Mouse (Mus musculus) hindbrain, embryonic 13.5 days (tissue): ENCODE data around the gene Cbx4. TPM values are rescaled to one million over a fixed set of nuclear protein-coding genes. Genes with fewer than 3 reads are reported as not detected.

Experiments
- ATAC-seq: fragments of 200-750 bp; cut with Nextera tagmentation; 2 replicates; pipeline ENCODE4 v1.8.0; 2017; ENCODE audit warnings: moderate TSS enrichment; ENCODE audit not compliant: low FRiP score
- H3K27ac ChIP-seq: fragments of 300-500 bp; sonication (generic); 2 replicates; pipeline ENCODE4 v1.5.1; 2015; ENCODE audit warnings: inconsistent platforms, mild to moderate bottlenecking, moderate library complexity
- H3K27me3 ChIP-seq: fragments of 300-500 bp; sonication (generic); 2 replicates; pipeline ENCODE4 v1.6.1; 2015; ENCODE audit warnings: mild to moderate bottlenecking, inconsistent platforms
- H3K36me3 ChIP-seq: fragments of 300-500 bp; sonication (generic); 2 replicates; pipeline ENCODE4 v1.6.1; 2015; ENCODE audit warnings: mild to moderate bottlenecking, inconsistent platforms
- H3K4me1 ChIP-seq: fragments of 300-500 bp; sonication (generic); replicated peaks from 2 replicates; pipeline ENCODE4 v1.6.1; 2015; ENCODE audit warnings: inconsistent platforms
- H3K4me2 ChIP-seq: fragments of 300-500 bp; sonication (generic); 2 replicates; pipeline ENCODE4 v1.6.1; 2015; ENCODE audit warnings: inconsistent platforms, mild to moderate bottlenecking, moderate library complexity
- H3K4me3 ChIP-seq: fragments of 300-500 bp; sonication (generic); 2 replicates; pipeline ENCODE4 v1.5.1; 2015; ENCODE audit warnings: mild to moderate bottlenecking, inconsistent platforms
- H3K9ac ChIP-seq: fragments of 300-500 bp; sonication (generic); 2 replicates; pipeline ENCODE4 v1.6.1; 2015; ENCODE audit warnings: mild to moderate bottlenecking, inconsistent platforms
- H3K9me3 ChIP-seq: fragments of 300-500 bp; sonication (generic); 2 replicates; pipeline ENCODE4 v1.6.1; 2016; ENCODE audit warnings: inconsistent platforms
- WGBS: fragments of 180-500 bp; shearing (Covaris S2); methylation state at CpG from one replicate; pipeline ENCODE4 v1.1.7; 2015; 5-methylcytosine and 5-hydroxymethylcytosine counted together
- polyA plus RNA-seq: library from polyadenylated mRNA; unstranded; fragments of >200 nt; fragmentation: Nextera tagmentation; extraction: Ambion mirVana; gene quantifications from 2 replicates; pipeline ENCODE4 v1.2.1, GENCODE M21; 2015

Cbx4 gene
- polyA plus RNA-seq, 1 experiment from 2014 or later, result 14.1 TPM

- ATAC-seq, result no peak
- H3K9ac ChIP-seq, result no peak overlapping the region
- no peaks in the 10 kb centered on the region for H3K36me3 ChIP-seq
- H3K4me1 ChIP-seq, result peaks cover 59% of the 10 kb centered on the region
- peaks cover 86% of the 10 kb centered on the region for H3K27me3 ChIP-seq
- 0% methylated on average over 2 of the region's 2 CpGs for WGBS
- no peaks in the 10 kb centered on the region for H3K9me3 ChIP-seq
- no peak overlapping the region; the same call in 1 of the 2 replicates for H3K4me3 ChIP-seq
- H3K27ac ChIP-seq, result no peak overlapping the region
- no peak overlapping the region for H3K4me2 ChIP-seq
Observed at GRCm38 (mm10) chr11:119050361-119050760, 35.7 kb downstream of the Cbx4 start.

- ATAC-seq, result no peak
- Histone ChIP-seq H3K36me3 (no peaks in the 10 kb centered on the region), H3K27ac (no peak overlapping the region; the same call in 1 of the 2 replicates), H3K9me3 (no peaks in the 10 kb centered on the region), H3K27me3 (peaks cover 97% of the 10 kb centered on the region), H3K4me1 (peaks cover 52% of the 10 kb centered on the region), H3K4me3 (no peak overlapping the region; the same call in 1 of the 2 replicates), H3K4me2 (peak overlapping the region; percentile 64), H3K9ac (no peak overlapping the region)
- under 1% methylated on average over 13 of the region's 13 CpGs for WGBS
Observed at GRCm38 (mm10) chr11:119048133-119048510, 37.9 kb downstream of the Cbx4 start.

GRCm38 (mm10) chr11:119047261-119048132, 38.5 kb downstream of the Cbx4 start:
- H3K9ac ChIP-seq, result peak overlapping the region; percentile 63; the same call in 1 of the 2 replicates
- H3K9me3 ChIP-seq, result no peaks in the 10 kb centered on the region
- H3K4me1 ChIP-seq, result peaks cover 50% of the 10 kb centered on the region
- peak overlapping the region; percentile 64 for H3K4me2 ChIP-seq
- peaks cover 100% of the 10 kb centered on the region for H3K27me3 ChIP-seq
- H3K4me3 ChIP-seq, result peak overlapping the region; percentile 39
- ATAC-seq, result no peak
- H3K36me3 ChIP-seq, result no peaks in the 10 kb centered on the region
- under 1% methylated on average over 43 of the region's 43 CpGs for WGBS
- H3K27ac ChIP-seq, result no peak overlapping the region

DNA sequence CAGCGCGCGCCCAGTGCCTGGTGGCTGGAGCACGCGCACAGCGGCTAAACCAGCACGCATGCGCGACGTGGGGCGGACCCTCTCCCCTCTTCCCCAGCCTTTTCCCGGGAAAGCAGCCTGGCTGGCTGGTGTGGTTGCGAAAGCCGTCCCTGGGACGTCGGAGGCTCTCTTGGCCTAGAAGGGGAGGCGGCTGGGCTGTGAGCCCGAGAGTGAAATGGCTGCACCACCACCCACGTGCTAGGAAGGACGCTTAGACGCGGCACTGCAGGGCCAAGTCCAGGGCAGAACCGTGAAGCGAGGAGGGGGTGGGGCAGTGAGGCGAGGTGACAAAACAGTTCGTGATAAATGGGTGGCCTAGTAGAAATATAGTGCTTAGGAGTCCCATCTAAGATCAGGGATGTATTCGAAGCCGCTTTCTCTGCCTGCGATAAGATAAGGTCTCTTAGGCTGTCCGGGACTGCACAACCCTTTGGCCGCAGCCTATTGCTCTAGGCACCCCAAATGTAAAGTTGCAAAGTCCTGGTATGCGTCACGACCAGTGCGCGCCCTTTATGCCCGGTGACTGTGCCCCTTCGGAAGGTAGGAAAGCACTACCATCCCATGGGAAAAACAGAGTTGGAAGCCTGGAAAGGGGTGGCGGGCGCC, 39.3 kb downstream of the Cbx4 start:
- ATAC-seq, result peak; percentile 21; the same call in 1 of the 2 replicates
- no peak overlapping the region for H3K27ac ChIP-seq
- no peaks in the 10 kb centered on the region for H3K36me3 ChIP-seq
- H3K9me3 ChIP-seq, result no peaks in the 10 kb centered on the region
- peaks cover 100% of the 10 kb centered on the region for H3K27me3 ChIP-seq
- 1% methylated on average over 39 of the region's 39 CpGs for WGBS
- peak overlapping the region; percentile 63 for H3K9ac ChIP-seq
- H3K4me3 ChIP-seq, result peak overlapping the region; percentile 39
- H3K4me2 ChIP-seq, result peak overlapping the region; percentile 64
- peaks cover 50% of the 10 kb centered on the region for H3K4me1 ChIP-seq

DNA sequence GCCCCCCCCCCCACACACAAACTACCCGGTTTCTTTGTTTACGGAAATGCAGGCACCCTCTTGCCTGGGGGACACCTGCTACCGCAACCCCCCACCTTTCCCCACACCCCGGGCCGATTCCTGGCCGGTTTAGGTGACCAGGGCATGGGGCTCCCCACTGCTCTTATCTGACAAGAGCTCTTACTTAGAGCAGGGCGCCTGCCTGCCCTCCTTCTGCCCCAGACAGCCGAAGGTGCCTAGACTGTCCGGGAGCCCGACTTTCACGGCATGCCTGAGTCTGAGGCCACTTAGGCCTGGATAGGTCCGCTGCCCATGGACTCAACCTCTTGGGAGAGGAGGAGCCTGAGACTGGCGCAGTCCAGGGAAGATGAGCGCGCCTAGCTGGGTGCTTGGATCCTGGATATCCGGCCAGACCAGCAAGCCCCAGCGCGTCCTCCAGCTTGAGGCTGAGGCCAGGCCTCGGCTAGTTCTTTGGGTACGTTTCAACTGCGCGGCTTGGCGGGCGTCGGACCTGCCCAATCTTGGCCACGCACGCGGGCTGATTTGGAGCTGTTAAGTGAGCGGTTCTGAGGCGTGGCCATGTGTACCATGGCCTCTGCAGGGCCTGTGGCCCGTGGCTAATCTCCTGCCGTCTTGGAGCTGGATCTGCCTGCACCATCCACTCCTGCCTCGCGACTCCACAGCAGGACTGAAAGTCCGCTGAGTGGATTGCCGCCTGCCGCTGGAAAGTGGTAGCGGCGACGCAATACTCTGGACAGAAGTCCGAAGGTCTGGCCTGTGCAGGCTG, 41.3 kb downstream of the Cbx4 start:
- under 1% methylated on average over 41 of the region's 41 CpGs for WGBS
- H3K9ac ChIP-seq, result no peak overlapping the region

GRCm38 (mm10) chr11:119043761-119044550, 42.1 kb downstream of the Cbx4 start:
- no peak overlapping the region for H3K9ac ChIP-seq
- H3K4me3 ChIP-seq, result no peak overlapping the region
- WGBS, result 2% methylated on average over 10 of the region's 10 CpGs
- H3K36me3 ChIP-seq, result peaks cover 3% of the 10 kb centered on the region
- H3K4me1 ChIP-seq, result peaks cover 68% of the 10 kb centered on the region
- H3K4me2 ChIP-seq, result no peak overlapping the region
- no peaks in the 10 kb centered on the region for H3K9me3 ChIP-seq
- no peak overlapping the region for H3K27ac ChIP-seq
- ATAC-seq, result no peak
- H3K27me3 ChIP-seq, result peaks cover 84% of the 10 kb centered on the region

More for the DNA sequence above, 41.3 kb downstream of the Cbx4 start:
- ATAC-seq, result no peak
- Histone ChIP-seq H3K36me3 (no peaks in the 10 kb centered on the region), H3K4me3 (0 out of 2 replicates have a peak overlapping the region, but pooled peaks have one; percentile 11), H3K4me1 (peaks cover 60% of the 10 kb centered on the region), H3K9me3 (no peaks in the 10 kb centered on the region), H3K27ac (no peak overlapping the region), H3K4me2 (0 out of 2 replicates have a peak overlapping the region, but pooled peaks have one; percentile 8), H3K27me3 (peaks cover 84% of the 10 kb centered on the region)

- no peak for ATAC-seq
- peaks cover 84% of the 10 kb centered on the region for H3K27me3 ChIP-seq
- no peak overlapping the region for H3K4me3 ChIP-seq
- 3% methylated on average over 4 of the region's 4 CpGs for WGBS
- H3K4me2 ChIP-seq, result no peak overlapping the region
- H3K27ac ChIP-seq, result no peak overlapping the region
- peaks cover 7% of the 10 kb centered on the region for H3K36me3 ChIP-seq
- peaks cover 70% of the 10 kb centered on the region for H3K4me1 ChIP-seq
- H3K9ac ChIP-seq, result no peak overlapping the region
- H3K9me3 ChIP-seq, result no peaks in the 10 kb centered on the region
Observed at GRCm38 (mm10) chr11:119043273-119043540, 42.8 kb downstream of the Cbx4 start.

- no peak overlapping the region for H3K27ac ChIP-seq
- H3K27me3 ChIP-seq, result peaks cover 84% of the 10 kb centered on the region
- H3K36me3 ChIP-seq, result peaks cover 7% of the 10 kb centered on the region
- under 1% methylated on average over 52 of the region's 52 CpGs for WGBS
- no peak overlapping the region for H3K9ac ChIP-seq
- no peak for ATAC-seq
- no peak overlapping the region for H3K4me3 ChIP-seq
- H3K4me1 ChIP-seq, result peaks cover 70% of the 10 kb centered on the region
- H3K9me3 ChIP-seq, result no peaks in the 10 kb centered on the region
- H3K4me2 ChIP-seq, result no peak overlapping the region
Observed at GRCm38 (mm10) chr11:119042466-119043272, 43.4 kb downstream of the Cbx4 start.

GRCm38 (mm10) chr11:119041750-119042465, 44.1 kb downstream of the Cbx4 start:
- Histone ChIP-seq H3K9me3 (no peaks in the 10 kb centered on the region), H3K9ac (peak overlapping the region; percentile 85), H3K4me2 (peak overlapping the region; percentile 86), H3K4me1 (peaks cover 70% of the 10 kb centered on the region), H3K36me3 (peaks cover 7% of the 10 kb centered on the region), H3K4me3 (peak overlapping the region; percentile 74), H3K27ac (peak overlapping the region; percentile 94; the same call in 1 of the 2 replicates), H3K27me3 (peaks cover 84% of the 10 kb centered on the region)
- WGBS, result under 1% methylated on average over 31 of the region's 31 CpGs
- peak; percentile 3 for ATAC-seq

- H3K9ac ChIP-seq, result peak overlapping the region; percentile 85
- ATAC-seq, result peak; percentile 67
- H3K36me3 ChIP-seq, result peaks cover 7% of the 10 kb centered on the region
- H3K4me3 ChIP-seq, result peak overlapping the region; percentile 74
- peak overlapping the region; percentile 94 for H3K27ac ChIP-seq
- H3K27me3 ChIP-seq, result peaks cover 82% of the 10 kb centered on the region
- under 1% methylated on average over 31 of the region's 31 CpGs for WGBS
- H3K9me3 ChIP-seq, result no peaks in the 10 kb centered on the region
- peak overlapping the region; percentile 86 for H3K4me2 ChIP-seq
- peaks cover 69% of the 10 kb centered on the region for H3K4me1 ChIP-seq
Observed at GRCm38 (mm10) chr11:119041325-119041716, 44.7 kb downstream of the Cbx4 start.
